Mouse (Mus musculus) heart, postnatal 4 days (tissue): ENCODE results near the gene Lemd1. TPM values are rescaled to one million over a fixed set of nuclear protein-coding genes. Genes with fewer than 3 reads are reported as not detected.
"Not testable (repeated sequence)": the region's sequence is repeated elsewhere in the genome, so short reads cannot be mapped to it uniquely, and the experiment has no call there.

Experiments used
- DNase-seq: peaks from one replicate; pipeline ENCODE4 v3.0.0; 2021
- total RNA-seq, 2 experiments: library from RNA; stranded (reverse); gene quantifications; 2 replicates each; pipeline ENCODE4 v1.2.3; 2021

Lemd1 gene
- not detected for total RNA-seq

GRCm38 (mm10) chr1:132191093-132191785, at the start of gene Lemd1, which contains the start of gene AC124108.1:
Gene Lemd1, plus strand, starts transcription at chr1:132191431.
Gene AC124108.1, plus strand, starts transcription at chr1:132191457.
- no peak for DNase-seq

GRCm38 (mm10) chr1:132141753-132142152, 49.5 kb upstream of the Lemd1 start:
- no peak for DNase-seq

GRCm38 (mm10) chr1:132143079-132143478, 48.2 kb upstream of the Lemd1 start:
- no peak for DNase-seq

GRCm38 (mm10) chr1:132143730-132144129, 47.5 kb upstream of the Lemd1 start:
- no peak for DNase-seq

GRCm38 (mm10) chr1:132144223-132144622, 47.0 kb upstream of the Lemd1 start:
- no peak for DNase-seq

- no peak for DNase-seq
Measured at GRCm38 (mm10) chr1:132144837-132145236, 46.4 kb upstream of the Lemd1 start.

- no peak for DNase-seq
Measured at GRCm38 (mm10) chr1:132145973-132146685, 45.1 kb upstream of the Lemd1 start.

- DNase-seq, result no peak
Measured at GRCm38 (mm10) chr1:132149410-132149809, 41.8 kb upstream of the Lemd1 start.

- DNase-seq, result no peak
Measured at GRCm38 (mm10) chr1:132150171-132150570, 41.1 kb upstream of the Lemd1 start.

GRCm38 (mm10) chr1:132150817-132151601, 40.2 kb upstream of the Lemd1 start:
- DNase-seq, result no peak

- no peak for DNase-seq
Measured at GRCm38 (mm10) chr1:132151908-132152307, 39.3 kb upstream of the Lemd1 start.

GRCm38 (mm10) chr1:132153086-132153690, 38.0 kb upstream of the Lemd1 start:
- no peak for DNase-seq

GRCm38 (mm10) chr1:132153691-132154090, 37.5 kb upstream of the Lemd1 start:
- no peak for DNase-seq

GRCm38 (mm10) chr1:132155737-132156136, 35.5 kb upstream of the Lemd1 start:
- peak; percentile 89 for DNase-seq

- peak; percentile 93 for DNase-seq
Measured at GRCm38 (mm10) chr1:132157016-132157781, 34.0 kb upstream of the Lemd1 start.

- DNase-seq, result no peak
Measured at GRCm38 (mm10) chr1:132157808-132158207, 33.4 kb upstream of the Lemd1 start.

GRCm38 (mm10) chr1:132158741-132159140, 32.5 kb upstream of the Lemd1 start:
- peak; percentile 57 for DNase-seq

GRCm38 (mm10) chr1:132159681-132160080, 31.6 kb upstream of the Lemd1 start:
- DNase-seq, result no peak

- DNase-seq, result peak; percentile 4
Measured at GRCm38 (mm10) chr1:132161211-132161880, 29.9 kb upstream of the Lemd1 start.

GRCm38 (mm10) chr1:132162618-132163017, 28.6 kb upstream of the Lemd1 start:
- not testable (repeated sequence) for DNase-seq
